Mouse (Mus musculus) embryonic facial prominence, embryonic 12.5 days (tissue): ENCODE results near the gene Pip5k1b. TPM values are rescaled to one million over a fixed set of nuclear protein-coding genes. Genes with fewer than 3 reads are reported as not detected.

ENCODE experiments used
- ATAC-seq: fragments of 200-750 bp; cut with Nextera tagmentation; 2 replicates; pipeline ENCODE4 v1.8.0; 2017; ENCODE audit not compliant: insufficient number of reproducible peaks, insufficient read depth, low FRiP score, low TSS enrichment
- H3K27ac ChIP-seq: fragments of 300-500 bp; sonication (generic); 2 replicates; pipeline ENCODE4 v1.5.1; 2016; ENCODE audit warnings: mild to moderate bottlenecking
- H3K27me3 ChIP-seq: fragments of 300-500 bp; sonication (generic); 2 replicates; pipeline ENCODE4 v1.6.1; 2016; ENCODE audit warnings: mild to moderate bottlenecking, moderate library complexity
- H3K36me3 ChIP-seq: fragments of 300-500 bp; sonication (generic); 2 replicates; pipeline ENCODE4 v1.6.1; 2016; ENCODE audit warnings: mild to moderate bottlenecking
- H3K4me1 ChIP-seq: fragments of 300-500 bp; sonication (generic); 2 replicates; pipeline ENCODE4 v1.6.1; 2016
- H3K4me2 ChIP-seq: fragments of 300-500 bp; sonication (generic); replicated peaks from 2 replicates; pipeline ENCODE4 v1.6.1; 2016; ENCODE audit warnings: mild to moderate bottlenecking, moderate library complexity
- H3K4me3 ChIP-seq: fragments of 300-500 bp; sonication (generic); 2 replicates; pipeline ENCODE4 v1.5.1; 2016; ENCODE audit warnings: mild to moderate bottlenecking
- H3K9ac ChIP-seq: fragments of 300-500 bp; sonication (generic); 2 replicates; pipeline ENCODE4 v1.6.1; 2016; ENCODE audit warnings: mild to moderate bottlenecking, moderate library complexity
- H3K9me3 ChIP-seq: fragments of 300-500 bp; sonication (generic); 2 replicates; pipeline ENCODE4 v1.6.1; 2016; ENCODE audit warnings: mild to moderate bottlenecking, moderate library complexity
- WGBS: fragments of 180-500 bp; shearing (Covaris S2); methylation state at CpG from one replicate; pipeline ENCODE4 v1.1.7; 2016; 5-methylcytosine and 5-hydroxymethylcytosine counted together
- polyA plus RNA-seq: library from polyadenylated mRNA; unstranded; fragments of >200 nt; fragmentation: Nextera tagmentation; extraction: Ambion mirVana; gene quantifications from 2 replicates; pipeline ENCODE4 v1.2.1, GENCODE M21; 2016

Gene Pip5k1b
- polyA plus RNA-seq, 1 experiment from 2014 or later: 2.0 TPM

DNA sequence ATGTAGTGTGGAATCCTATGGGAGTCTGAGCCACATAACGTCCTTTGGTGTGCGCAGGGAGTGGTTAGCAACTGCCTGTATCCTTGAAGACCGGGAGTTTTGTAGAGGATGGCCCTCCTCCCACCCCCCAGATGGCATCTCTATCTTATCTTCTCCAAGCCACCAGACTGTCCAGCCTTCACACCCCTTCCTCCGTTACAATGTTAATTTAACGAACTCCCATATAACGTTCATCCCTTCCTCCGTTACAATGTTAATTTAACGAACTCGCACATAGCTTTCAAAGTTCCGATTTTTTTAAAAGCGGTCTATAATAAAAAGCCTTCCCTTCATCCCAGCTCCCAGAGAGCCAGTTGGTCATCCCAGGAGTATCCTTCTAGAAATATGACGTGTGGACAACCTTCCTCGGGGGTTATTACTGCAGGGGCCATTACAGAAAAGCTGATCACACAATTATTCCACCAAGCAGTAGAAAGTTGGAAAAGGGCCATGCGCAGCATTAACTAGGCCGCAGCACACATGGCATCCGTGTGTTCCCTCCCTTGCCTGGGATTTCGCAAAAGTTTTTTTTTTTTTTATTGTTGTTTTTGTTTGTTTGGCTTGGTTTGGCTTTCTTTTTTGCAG lies 13.9 kb downstream of the Pip5k1b start:
- H3K9ac ChIP-seq: no peak overlapping the region
- H3K27me3 ChIP-seq: no peaks in the 10 kb centered on the region
- no peak overlapping the region for H3K27ac ChIP-seq
- no peak overlapping the region for H3K4me3 ChIP-seq
- 91% methylated on average over 17 of the region's 17 CpGs for WGBS
- H3K4me1 ChIP-seq: no peaks in the 10 kb centered on the region
- no peak overlapping the region for H3K4me2 ChIP-seq
- ATAC-seq: no peak
- no peaks in the 10 kb centered on the region for H3K9me3 ChIP-seq
- no peaks in the 10 kb centered on the region for H3K36me3 ChIP-seq

DNA sequence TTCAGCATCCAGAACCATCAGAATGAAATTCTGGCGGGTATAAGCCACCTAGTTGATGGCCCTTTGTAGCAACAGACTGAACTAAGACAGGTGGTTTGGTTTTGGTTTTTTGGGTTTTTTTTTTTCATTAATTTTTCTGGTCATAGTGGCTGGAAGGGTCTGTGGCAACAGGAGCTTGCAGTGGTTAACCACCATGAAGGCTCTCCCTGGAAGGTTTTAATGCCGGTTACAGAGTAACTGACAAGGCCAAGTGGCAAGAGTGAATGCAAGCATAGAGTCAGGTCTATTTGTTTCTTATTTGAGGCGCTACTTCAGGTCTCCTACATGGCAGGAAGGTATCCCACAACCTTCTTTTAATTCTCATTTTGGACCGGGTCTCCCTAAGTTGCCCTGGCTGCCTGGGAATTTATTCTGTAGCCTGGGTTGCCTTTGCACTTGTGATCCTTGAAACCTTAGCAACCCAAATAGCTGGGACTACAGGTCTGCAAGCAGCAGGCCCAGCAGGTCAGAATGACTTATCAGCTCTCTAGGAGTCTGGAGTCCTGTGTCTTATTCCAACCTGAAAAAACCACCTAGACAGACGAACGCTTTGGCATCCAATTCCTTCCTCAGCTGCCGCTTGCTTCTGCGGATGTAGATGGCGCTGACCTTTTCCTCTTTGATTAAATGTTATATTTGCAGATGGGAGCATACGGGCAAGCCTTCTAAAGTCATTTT lies 14.6 kb downstream of the Pip5k1b start:
- Histone ChIP-seq H3K9ac (no peak overlapping the region), H3K4me1 (no peaks in the 10 kb centered on the region), H3K9me3 (no peaks in the 10 kb centered on the region), H3K4me3 (no peak overlapping the region), H3K4me2 (no peak overlapping the region), H3K36me3 (no peaks in the 10 kb centered on the region), H3K27me3 (no peaks in the 10 kb centered on the region), H3K27ac (no peak overlapping the region)
- WGBS: 91% methylated on average over 10 of the region's 10 CpGs
- ATAC-seq: no peak

DNA sequence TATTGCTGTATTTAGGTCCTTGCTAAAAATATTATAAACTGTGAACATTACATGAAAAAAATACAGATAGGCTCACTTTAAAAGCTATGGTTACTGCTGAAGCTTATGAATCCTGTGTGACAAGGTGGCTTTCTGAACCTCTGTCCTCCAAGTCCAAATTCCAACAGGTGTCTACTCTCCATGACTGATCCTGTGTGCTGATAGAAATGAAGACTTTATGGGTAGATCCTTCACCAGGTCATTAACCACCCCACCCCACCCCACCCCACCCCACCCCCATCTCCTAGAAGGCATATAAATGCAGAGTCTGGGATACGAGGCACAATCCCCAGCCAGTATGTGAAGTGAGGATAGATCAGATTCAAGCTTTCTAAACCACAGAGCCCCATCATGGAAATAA lies 16.6 kb downstream of the Pip5k1b start:
- 67% methylated on average over 1 of the region's 1 CpGs for WGBS
- no peak overlapping the region for H3K4me2 ChIP-seq
- ATAC-seq: no peak

DNA sequence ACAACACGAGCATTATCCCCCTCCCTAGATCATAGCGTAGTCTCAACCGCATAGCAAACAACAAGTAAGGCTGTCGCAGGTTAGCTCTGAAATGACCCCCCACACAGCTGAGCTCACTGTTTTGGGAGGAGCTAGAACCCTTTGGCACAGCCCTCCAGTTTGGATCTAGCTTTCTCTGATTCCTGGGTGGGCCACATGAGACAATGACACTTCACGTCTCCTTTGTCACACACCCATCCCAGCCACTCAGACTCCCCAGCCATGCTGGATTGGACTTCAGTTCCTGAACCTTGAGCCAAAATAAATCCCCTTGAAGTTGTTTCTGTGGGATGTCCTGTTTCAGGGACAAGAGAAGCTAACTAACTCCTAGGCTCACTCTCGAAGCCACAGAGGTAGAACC lies 17.5 kb downstream of the Pip5k1b start:
- no peak overlapping the region for H3K4me2 ChIP-seq
- no peak overlapping the region for H3K9ac ChIP-seq
- H3K4me1 ChIP-seq: no peaks in the 10 kb centered on the region
- H3K9me3 ChIP-seq: no peaks in the 10 kb centered on the region
- H3K36me3 ChIP-seq: no peaks in the 10 kb centered on the region
- no peak for ATAC-seq
- H3K27ac ChIP-seq: no peak overlapping the region
- 84% methylated on average over 6 of the region's 6 CpGs for WGBS
- no peaks in the 10 kb centered on the region for H3K27me3 ChIP-seq
- H3K4me3 ChIP-seq: no peak overlapping the region

More for the DNA sequence above, 16.6 kb downstream of the Pip5k1b start:
- no peaks in the 10 kb centered on the region for H3K4me1 ChIP-seq
- no peaks in the 10 kb centered on the region for H3K9me3 ChIP-seq
- no peaks in the 10 kb centered on the region for H3K36me3 ChIP-seq
- H3K4me3 ChIP-seq: no peak overlapping the region
- no peak overlapping the region for H3K27ac ChIP-seq
- H3K27me3 ChIP-seq: no peaks in the 10 kb centered on the region
- no peak overlapping the region for H3K9ac ChIP-seq

DNA sequence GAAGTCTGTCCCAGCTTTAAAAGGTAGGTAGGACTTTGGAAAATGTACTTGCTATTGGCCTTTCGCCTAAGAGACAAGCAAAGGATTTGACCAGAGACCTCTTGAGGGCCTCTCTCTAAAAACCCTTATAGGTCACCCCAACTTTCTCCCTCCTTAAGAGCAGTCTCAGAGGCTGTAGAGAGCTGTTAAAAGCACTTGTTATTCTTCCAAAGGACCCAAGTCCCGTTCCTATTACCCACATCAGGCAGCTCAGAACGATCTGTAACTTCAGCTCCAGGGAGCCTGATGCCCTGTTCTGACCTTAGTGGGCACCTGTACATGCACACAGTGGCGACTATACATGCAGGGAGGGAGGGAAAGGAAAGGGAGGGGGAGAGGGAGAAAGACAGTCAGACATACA lies 18.0 kb downstream of the Pip5k1b start:
- Histone ChIP-seq H3K27me3 (no peaks in the 10 kb centered on the region), H3K4me2 (no peak overlapping the region), H3K36me3 (no peaks in the 10 kb centered on the region), H3K9me3 (no peaks in the 10 kb centered on the region), H3K27ac (no peak overlapping the region), H3K4me1 (no peaks in the 10 kb centered on the region), H3K9ac (no peak overlapping the region), H3K4me3 (no peak overlapping the region)
- WGBS: 70% methylated on average over 4 of the region's 4 CpGs
- no peak for ATAC-seq

DNA sequence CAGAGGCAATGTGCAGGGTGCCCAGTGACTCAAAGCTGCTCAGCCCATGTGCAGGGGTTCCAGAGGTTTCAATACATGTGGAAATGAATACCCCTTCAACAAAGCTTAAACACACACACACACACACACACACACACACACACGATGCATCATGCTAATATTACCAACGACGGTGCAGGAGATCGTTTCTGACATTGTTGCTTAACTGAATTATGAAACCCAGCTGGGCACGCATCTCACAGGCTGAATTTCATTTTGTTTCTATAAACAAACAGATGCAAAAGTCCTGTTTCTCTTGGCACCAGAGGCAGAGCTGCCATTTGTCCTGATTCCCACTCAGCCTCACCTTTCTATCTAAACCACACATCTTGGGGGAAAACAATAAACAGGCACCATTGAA lies 18.8 kb downstream of the Pip5k1b start:
- Histone ChIP-seq H3K4me2 (no peak overlapping the region), H3K27ac (no peak overlapping the region), H3K36me3 (no peaks in the 10 kb centered on the region), H3K9me3 (no peaks in the 10 kb centered on the region), H3K4me1 (no peaks in the 10 kb centered on the region), H3K9ac (no peak overlapping the region), H3K4me3 (no peak overlapping the region), H3K27me3 (no peaks in the 10 kb centered on the region)
- no peak for ATAC-seq
- 47% methylated on average over 5 of the region's 5 CpGs for WGBS

DNA sequence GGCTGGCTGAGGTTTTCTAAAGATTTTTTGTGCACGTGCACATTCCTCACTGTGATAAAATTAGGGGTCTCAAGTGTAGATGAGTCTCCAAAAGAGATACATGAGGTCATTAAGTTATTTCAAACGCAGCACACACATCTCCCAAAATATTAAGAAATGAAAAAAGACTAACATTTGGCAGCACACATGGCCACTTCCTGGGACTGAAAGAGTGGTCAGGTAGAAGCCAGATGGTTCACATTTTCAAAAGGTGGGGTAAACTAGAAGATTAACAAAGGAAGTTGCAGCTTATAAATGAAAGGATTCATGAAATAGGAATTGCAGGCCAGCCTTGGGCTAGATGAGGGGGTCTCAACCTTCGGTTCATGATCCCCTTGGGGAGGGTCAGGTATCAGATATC lies 19.4 kb downstream of the Pip5k1b start:
- Histone ChIP-seq H3K4me3 (no peak overlapping the region), H3K36me3 (no peaks in the 10 kb centered on the region), H3K9ac (no peak overlapping the region), H3K4me1 (no peaks in the 10 kb centered on the region), H3K27ac (no peak overlapping the region), H3K27me3 (no peaks in the 10 kb centered on the region), H3K4me2 (no peak overlapping the region), H3K9me3 (no peaks in the 10 kb centered on the region)
- WGBS: 65% methylated on average over 3 of the region's 3 CpGs
- ATAC-seq: no peak

DNA sequence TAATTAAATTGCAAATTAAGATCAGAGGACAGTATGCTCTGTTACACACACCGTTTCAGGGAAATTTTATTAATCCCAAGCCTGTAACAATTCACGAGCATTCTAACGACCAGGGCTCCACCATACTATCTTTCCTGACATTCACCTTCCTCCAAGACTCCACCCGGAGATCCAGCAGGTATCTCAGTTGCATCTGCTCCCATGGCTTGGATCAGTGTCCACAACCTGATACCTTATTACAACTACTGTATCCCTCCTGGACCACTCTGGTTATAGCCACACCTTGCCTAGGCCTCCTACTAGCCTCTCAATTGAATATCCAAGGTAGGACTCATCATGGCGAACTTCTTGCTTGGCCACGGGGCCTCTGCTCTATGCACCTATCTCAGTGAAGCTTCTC lies 20.5 kb downstream of the Pip5k1b start:
- 83% methylated on average over 6 of the region's 6 CpGs for WGBS
- no peaks in the 10 kb centered on the region for H3K9me3 ChIP-seq
- no peaks in the 10 kb centered on the region for H3K36me3 ChIP-seq
- H3K27ac ChIP-seq: no peak overlapping the region
- no peak overlapping the region for H3K4me2 ChIP-seq
- ATAC-seq: no peak
- H3K4me1 ChIP-seq: no peaks in the 10 kb centered on the region
- no peak overlapping the region for H3K4me3 ChIP-seq
- H3K27me3 ChIP-seq: no peaks in the 10 kb centered on the region
- H3K9ac ChIP-seq: no peak overlapping the region

DNA sequence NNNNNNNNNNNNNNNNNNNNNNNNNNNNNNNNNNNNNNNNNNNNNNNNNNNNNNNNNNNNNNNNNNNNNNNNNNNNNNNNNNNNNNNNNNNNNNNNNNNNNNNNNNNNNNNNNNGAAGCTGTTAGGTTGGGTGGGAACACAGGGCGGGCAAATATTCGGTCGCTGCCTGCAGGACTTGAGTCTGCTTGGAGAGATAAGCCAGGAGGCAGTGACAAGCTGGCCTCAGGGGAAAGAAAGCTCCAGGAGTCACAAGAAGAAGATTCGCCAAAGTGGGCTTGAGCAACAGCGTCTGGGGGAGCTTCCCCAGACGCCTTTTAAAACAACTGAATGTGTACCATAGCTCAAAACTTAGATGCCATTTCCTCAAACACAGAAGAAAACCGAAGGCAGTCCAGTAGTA lies 20.9 kb downstream of the Pip5k1b start:
- Histone ChIP-seq H3K4me3 (no peak overlapping the region), H3K4me1 (no peaks in the 10 kb centered on the region), H3K9ac (no peak overlapping the region), H3K27ac (no peak overlapping the region), H3K4me2 (no peak overlapping the region), H3K9me3 (no peaks in the 10 kb centered on the region), H3K36me3 (no peaks in the 10 kb centered on the region), H3K27me3 (no peaks in the 10 kb centered on the region)
- ATAC-seq: no peak
- WGBS: 82% methylated on average over 7 of the region's 7 CpGs

DNA sequence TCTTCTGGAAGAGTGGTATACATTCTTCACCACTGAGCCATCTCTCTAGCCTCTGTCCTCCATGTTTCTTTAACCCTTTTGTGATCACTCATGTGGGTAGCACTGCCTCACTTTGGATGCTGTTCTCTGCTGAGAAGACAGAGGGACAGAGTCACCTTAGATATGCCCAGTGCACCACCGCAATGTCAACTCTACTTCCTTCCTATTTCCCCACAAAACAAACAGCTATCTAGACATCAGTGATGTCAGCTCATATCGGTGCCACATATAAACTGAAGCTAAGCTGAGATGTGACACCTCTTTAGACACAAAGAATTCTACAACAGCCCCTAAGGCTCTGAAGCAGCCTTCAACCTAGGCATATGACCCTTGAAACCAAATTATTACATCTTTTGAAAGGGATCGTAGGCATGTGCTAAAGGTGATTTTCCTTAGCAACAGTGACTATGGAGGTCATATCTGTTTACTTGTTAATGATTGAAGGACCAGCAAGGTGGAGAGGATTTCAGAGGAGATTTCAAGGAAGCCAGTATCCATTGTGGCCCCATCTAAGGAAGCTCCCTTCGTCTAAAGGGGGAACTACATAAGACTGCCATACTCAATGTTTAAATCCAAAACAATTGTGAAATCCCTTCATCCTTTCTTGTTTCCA lies 26.6 kb downstream of the Pip5k1b start:
- WGBS: 88% methylated on average over 4 of the region's 4 CpGs
- H3K27ac ChIP-seq: no peak overlapping the region
- H3K36me3 ChIP-seq: no peaks in the 10 kb centered on the region
- no peaks in the 10 kb centered on the region for H3K9me3 ChIP-seq
- no peak overlapping the region for H3K4me3 ChIP-seq
- H3K27me3 ChIP-seq: no peaks in the 10 kb centered on the region
- ATAC-seq: no peak
- H3K9ac ChIP-seq: no peak overlapping the region
- H3K4me1 ChIP-seq: no peaks in the 10 kb centered on the region
- no peak overlapping the region for H3K4me2 ChIP-seq

DNA sequence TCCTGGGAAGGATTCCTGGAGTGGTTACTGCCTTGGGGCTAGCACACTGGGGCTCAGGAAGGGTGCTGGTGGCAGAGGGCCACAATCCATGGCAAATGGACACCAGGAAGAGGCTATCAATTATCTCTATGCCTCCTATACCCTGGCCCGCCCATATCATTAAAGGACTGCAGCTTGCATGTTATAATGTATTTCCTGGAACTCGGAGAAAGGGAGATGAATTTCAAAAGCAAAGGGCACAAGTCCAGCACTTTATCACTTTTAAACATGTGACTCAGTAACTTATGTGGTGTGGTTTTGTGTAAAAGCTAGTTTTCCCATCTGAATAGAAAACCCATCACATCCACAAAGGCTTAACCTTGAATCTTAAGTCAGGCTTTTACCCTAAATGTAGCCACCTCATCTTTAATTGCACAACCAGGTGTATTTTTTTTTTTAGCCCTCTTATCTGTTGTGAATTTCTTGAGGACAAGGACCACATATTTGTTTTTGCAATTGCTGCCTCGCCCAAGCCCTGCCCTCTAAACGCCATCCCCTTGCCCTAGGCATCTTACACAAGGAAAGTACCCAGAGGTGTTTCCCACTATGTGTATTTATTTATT lies 27.4 kb downstream of the Pip5k1b start:
- no peak for ATAC-seq
- no peaks in the 10 kb centered on the region for H3K9me3 ChIP-seq
- H3K4me1 ChIP-seq: no peaks in the 10 kb centered on the region
- no peak overlapping the region for H3K4me3 ChIP-seq
- H3K27ac ChIP-seq: no peak overlapping the region
- 73% methylated on average over 4 of the region's 4 CpGs for WGBS
- H3K27me3 ChIP-seq: no peaks in the 10 kb centered on the region
- no peaks in the 10 kb centered on the region for H3K36me3 ChIP-seq
- no peak overlapping the region for H3K4me2 ChIP-seq
- H3K9ac ChIP-seq: no peak overlapping the region

DNA sequence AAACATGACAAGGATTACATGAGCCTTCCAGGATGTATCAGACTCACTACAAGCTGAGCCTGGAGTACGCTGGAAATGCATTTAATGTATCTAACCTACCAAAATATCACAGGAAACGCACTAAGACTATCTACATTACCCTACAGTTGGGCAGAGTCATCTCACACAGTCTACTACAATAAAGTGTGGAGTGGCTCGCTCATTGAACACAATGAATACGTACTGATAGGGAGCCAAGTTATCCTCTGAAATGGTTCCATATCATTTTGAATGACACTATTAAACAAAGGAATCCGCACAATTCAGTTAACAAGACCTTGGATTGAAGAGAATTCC lies 28.1 kb downstream of the Pip5k1b start:
- ATAC-seq: no peak
- Histone ChIP-seq H3K4me1 (no peaks in the 10 kb centered on the region), H3K27me3 (no peaks in the 10 kb centered on the region), H3K4me3 (no peak overlapping the region), H3K36me3 (no peaks in the 10 kb centered on the region), H3K9ac (no peak overlapping the region), H3K9me3 (no peaks in the 10 kb centered on the region), H3K27ac (no peak overlapping the region), H3K4me2 (no peak overlapping the region)
- WGBS: 89% methylated on average over 5 of the region's 5 CpGs
